Comparison of ENCODE assay signal across 8 mouse cellular contexts in the genomic region with DNA sequence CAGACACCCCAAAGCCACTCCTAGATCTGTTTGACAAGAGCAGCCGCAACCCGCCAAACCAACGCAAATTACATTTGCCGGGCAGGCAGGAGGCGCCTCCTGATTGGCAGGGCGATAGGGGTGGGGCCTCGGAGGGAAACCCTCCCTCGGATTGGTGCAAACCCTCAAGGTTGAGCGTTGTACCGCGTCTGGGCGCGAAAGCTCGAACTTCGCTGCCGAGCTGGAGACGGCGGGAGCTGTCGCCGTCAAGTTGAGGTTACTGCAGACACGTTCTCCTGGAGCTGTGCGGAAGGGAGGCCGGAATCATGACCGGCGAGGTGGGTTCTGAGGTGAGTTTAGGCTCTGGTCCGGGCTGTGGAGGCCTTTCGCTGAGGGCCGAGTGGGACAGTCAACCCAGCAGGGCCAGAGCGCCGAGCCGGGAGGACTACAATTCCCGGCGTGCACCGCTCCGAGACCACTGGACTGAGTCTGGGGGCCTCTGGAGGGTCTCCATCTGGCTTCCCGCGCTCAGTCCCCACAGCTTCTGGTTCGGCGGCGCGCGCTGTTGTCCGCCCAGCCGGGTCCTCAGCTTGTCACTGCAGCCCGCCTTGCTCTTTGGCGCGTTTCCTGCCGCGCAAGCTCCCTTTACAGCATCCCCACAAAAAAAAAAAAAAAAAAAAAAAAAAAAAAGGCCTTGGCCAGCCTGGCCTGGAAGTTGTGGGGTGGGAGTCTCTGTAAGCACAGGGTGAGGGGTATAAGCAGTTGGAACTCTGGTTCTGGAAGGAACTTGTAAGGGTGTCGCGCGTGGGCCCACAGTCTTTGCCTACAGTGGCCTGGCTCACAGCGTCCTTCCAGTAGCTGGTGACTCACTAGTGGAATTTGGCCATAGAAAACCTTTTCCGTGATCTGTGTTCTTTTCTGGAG. TPM values are rescaled to one million over a fixed set of nuclear protein-coding genes. Genes with fewer than 3 reads are reported as not detected.
A peak's percentile ranks its signal among the peaks of the same experiment; 100 is the strongest.
DNase-seq lines count a peak whose midpoint lies in the region; ATAC-seq and TF ChIP-seq lines count a peak whose summit lies in the region.

A gene (plus strand): TSS at position 127 of the 903 bp plus-strand sequence.

- no peak for DNase-seq in Patski (ENCODE audit: low read depth, low spot score)
- peak; percentile 71 for DNase-seq in cerebellum, adult 9-10 months
- peak; percentile 94 for DNase-seq in hindbrain, embryonic 10.5 days (ENCODE audit: low spot score)
- DNase-seq in layer of hippocampus, postnatal 10 days (ENCODE audit: low spot score in 2 of 2): peak; percentile 81 to 88
- peak; percentile 90 for DNase-seq in lung, postnatal 25 days (ENCODE audit: low spot score)
- DNase-seq in retina, embryonic 14.5 days (ENCODE audit: low spot score): peak; percentile 92
- DNase-seq in thymus, postnatal 36 days: peak; percentile 88 to 92

- H3K27ac ChIP-seq in hindbrain, embryonic 10.5 days: peak within 1 kb of the TSS; percentile 92

- peak within 1 kb of the TSS; percentile 68 for H3K4me3 ChIP-seq in hindbrain, embryonic 10.5 days

- H3K27me3 ChIP-seq in Patski: no peaks in the 10 kb centered on the region
- H3K27me3 ChIP-seq in hindbrain, embryonic 10.5 days (ENCODE audit: insufficient read depth, poor library complexity, severe bottlenecking): no peaks in the 10 kb centered on the region

- CTCF ChIA-PET in Patski (lab: Charles Lee): interaction anchor here (0.9 to 1.0 kb wide), 2 partner anchors 8 to 283 kb away, joined by 3 to 4 read pairs; no protein-coding TSS in a partner anchor

- TF ChIP-seq CTCF in Patski (IDR thresholded peaks at IDR 0.05): no peak

- ATAC-seq in Patski: peak; percentile 91
- ATAC-seq in frontal cortex, adult (ENCODE audit: low TSS enrichment): peak; percentile 90

- peaks cover 19% of the 10 kb centered on the region for H3K4me1 ChIP-seq in hindbrain, embryonic 10.5 days (replicated peaks)

- in situ Hi-C loops in Patski (cut with MboI; ENCODE audit: low pct_unique_long_range_greater_than_20kb): loop anchor here (25.0 kb wide), 1 partner anchor 680 kb away; a partner anchor contains a TSS

- POLR2A ChIA-PET in Patski (lab: Charles Lee): interaction anchor here (0.6 to 0.7 kb wide), 2 partner anchors 122 to 184 kb away, joined by 3 to 6 read pairs; no protein-coding TSS in a partner anchor

- whole genome bisulfite sequencing in hindbrain, embryonic 10.5 days: 1% methylated on average over 54 of the region's 54 CpGs

- no peaks in the 10 kb centered on the region for H3K9me3 ChIP-seq in hindbrain, embryonic 10.5 days

- peaks cover 36% of the 10 kb centered on the region for H3K36me3 ChIP-seq in hindbrain, embryonic 10.5 days

RNA-seq across cellular contexts. Expression of the gene that starts here (rescaled TPM):
- polyA plus RNA-seq in Patski (2021): 9.1 TPM
- polyA plus RNA-seq in hindbrain, embryonic 10.5 days (2016; fragmentation: Nextera tagmentation; extraction: Ambion mirVana): 41.8 and 58.7 TPM in 2 replicates
- 1 to 10 TPM; 1.9 to 3.2 TPM for total RNA-seq in layer of hippocampus, postnatal 10 days (2021)
